Mouse (Mus musculus): ENCODE data around the gene Tex29. TPM values are rescaled to one million over a fixed set of nuclear protein-coding genes. Genes with fewer than 3 reads are reported as not detected.
A peak's percentile ranks its signal among the peaks of the same experiment; 100 is the strongest.
"Not testable (repeated sequence)": the region's sequence is repeated elsewhere in the genome, so short reads cannot be mapped to it uniquely, and the experiment has no call there.

The Tex29 gene
- total RNA-seq, 2 experiments from 2014 or later = not detected

GRCm38 (mm10) chr8:11831174-11831573 lies 9.1 kb upstream of the Tex29 start:
- DNase-seq (ENCODE audit: low spot score) = no peak

GRCm38 (mm10) chr8:11831939-11832338 lies 8.3 kb upstream of the Tex29 start:
- no peak for DNase-seq (ENCODE audit: low spot score)

GRCm38 (mm10) chr8:11833157-11833556 lies 7.1 kb upstream of the Tex29 start:
- no peak for DNase-seq (ENCODE audit: low spot score)

GRCm38 (mm10) chr8:11834200-11834599 lies 6.1 kb upstream of the Tex29 start:
- DNase-seq (ENCODE audit: low spot score) = no peak

- no peak for DNase-seq (ENCODE audit: low spot score)
Measured at GRCm38 (mm10) chr8:11834691-11835090, 5.6 kb upstream of the Tex29 start.

- no peak for DNase-seq (ENCODE audit: low spot score)
Measured at GRCm38 (mm10) chr8:11841571-11841970, 1.3 kb downstream of the Tex29 start.

- DNase-seq (ENCODE audit: low spot score) = no peak
Measured at GRCm38 (mm10) chr8:11842757-11843156, 2.5 kb downstream of the Tex29 start.

GRCm38 (mm10) chr8:11843677-11844315 lies 3.5 kb downstream of the Tex29 start:
- no peak for DNase-seq (ENCODE audit: low spot score)

- no peak for DNase-seq (ENCODE audit: low spot score)
Measured at GRCm38 (mm10) chr8:11844316-11844685, 4.0 kb downstream of the Tex29 start.

- DNase-seq (ENCODE audit: low spot score) = peak; percentile 43
Measured at GRCm38 (mm10) chr8:11846807-11847206, 6.5 kb downstream of the Tex29 start.

GRCm38 (mm10) chr8:11867832-11868231 lies 27.6 kb downstream of the Tex29 start:
- DNase-seq (ENCODE audit: low spot score) = no peak

GRCm38 (mm10) chr8:11874227-11874626 lies 34.0 kb downstream of the Tex29 start:
- not testable (repeated sequence) for DNase-seq (ENCODE audit: low spot score)

- no peak for DNase-seq (ENCODE audit: low spot score)
Measured at GRCm38 (mm10) chr8:11884646-11885045, 44.4 kb downstream of the Tex29 start.

GRCm38 (mm10) chr8:11885881-11886699 lies 45.8 kb downstream of the Tex29 start:
- DNase-seq (ENCODE audit: low spot score) = no peak

- no peak for DNase-seq (ENCODE audit: low spot score)
Measured at GRCm38 (mm10) chr8:11886824-11887223, 46.5 kb downstream of the Tex29 start.

GRCm38 (mm10) chr8:11889156-11890018 lies 49.1 kb downstream of the Tex29 start:
- DNase-seq (ENCODE audit: low spot score) = no peak

- DNase-seq (ENCODE audit: low spot score) = no peak
Measured at GRCm38 (mm10) chr8:11892756-11893155, 52.5 kb downstream of the Tex29 start.

GRCm38 (mm10) chr8:11896022-11896662 lies 55.9 kb downstream of the Tex29 start:
- DNase-seq (ENCODE audit: low spot score) = no peak

- no peak for DNase-seq (ENCODE audit: low spot score)
Measured at GRCm38 (mm10) chr8:11896677-11897076, 56.4 kb downstream of the Tex29 start.

GRCm38 (mm10) chr8:11898814-11899213 lies 58.5 kb downstream of the Tex29 start:
- DNase-seq (ENCODE audit: low spot score) = no peak
